Mouse (Mus musculus) small intestine, adult 10 weeks (tissue): ENCODE results near the gene Eri2. TPM values are rescaled to one million over a fixed set of nuclear protein-coding genes. Genes with fewer than 3 reads are reported as not detected.

Experiments used
- polyA plus RNA-seq: library from polyadenylated mRNA; stranded (reverse); fragments of 350-450 nt; fragmentation: Illumina TruSeq; extraction: RNeasy Lipid Tissue Mini Kit (QIAGEN cat#74804); gene quantifications from one replicate; pipeline ENCODE4 v1.2.3, GENCODE M21; 2014; ENCODE audit warnings: low replicate concordance

The Eri2 gene
- 14.2 TPM for polyA plus RNA-seq

DNA sequence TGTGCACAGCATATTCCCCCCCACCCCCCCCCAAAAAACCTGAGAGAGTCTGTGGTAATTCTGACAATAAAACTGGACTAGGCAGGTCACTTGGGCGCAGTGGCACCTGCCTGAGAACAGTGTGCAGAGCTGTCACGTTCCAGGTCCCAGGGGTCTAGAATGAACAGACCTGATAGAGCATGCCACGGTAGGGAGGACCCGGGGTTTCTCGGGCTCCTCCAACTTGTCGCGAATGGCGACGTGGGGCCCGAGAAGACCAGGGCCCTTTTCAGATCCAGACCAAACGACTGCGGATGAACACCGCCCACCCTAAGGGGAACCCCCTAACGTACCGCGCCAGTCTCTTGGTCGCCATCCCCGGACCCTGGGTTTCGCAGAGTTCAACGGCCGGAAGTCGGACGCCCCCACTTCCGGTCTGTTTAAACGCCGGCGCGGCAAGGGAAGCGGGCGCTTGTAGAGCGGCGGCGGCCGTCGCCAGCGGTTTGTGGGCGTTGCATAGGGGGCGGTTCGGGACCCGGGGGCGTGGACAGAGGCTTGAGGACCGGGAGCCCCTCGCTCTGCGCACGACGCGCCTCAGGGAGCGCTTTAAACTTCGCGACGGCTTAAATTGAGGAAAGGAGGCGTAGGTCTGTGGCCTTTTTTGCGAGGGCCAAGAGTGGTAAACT is at the start of gene Eri2, which contains the start of gene Rexo5:
TSS of gene Eri2 (minus strand) at position 473 of the 665 bp plus-strand sequence.
TSS of gene Rexo5 (plus strand) at position 421 of the 665 bp plus-strand sequence.

DNA sequence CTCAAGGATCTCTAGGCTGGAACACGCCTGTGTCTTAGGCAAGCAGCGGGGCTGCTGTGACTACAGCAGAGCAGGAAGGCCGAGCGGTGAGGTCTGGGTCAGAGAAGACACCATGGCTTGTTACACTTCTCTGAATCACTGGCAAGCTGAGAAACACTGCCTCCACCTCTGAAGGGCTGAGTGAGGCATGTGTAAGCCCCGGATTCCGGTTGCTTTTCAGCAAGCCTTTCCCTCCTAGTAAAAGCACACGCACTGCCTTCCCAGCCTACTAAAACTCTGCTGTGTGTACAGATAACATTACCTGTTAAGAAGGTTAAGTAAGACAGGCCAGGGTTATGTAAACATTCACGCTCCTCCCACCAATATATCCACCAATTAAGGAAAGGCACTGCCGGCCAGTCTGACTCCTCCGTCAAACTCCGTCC is 33.3 kb downstream of the Eri2 start, which contains the start of gene Acsm3:
TSS of gene Acsm3 (plus strand) at position 397 of the 425 bp plus-strand sequence.

DNA sequence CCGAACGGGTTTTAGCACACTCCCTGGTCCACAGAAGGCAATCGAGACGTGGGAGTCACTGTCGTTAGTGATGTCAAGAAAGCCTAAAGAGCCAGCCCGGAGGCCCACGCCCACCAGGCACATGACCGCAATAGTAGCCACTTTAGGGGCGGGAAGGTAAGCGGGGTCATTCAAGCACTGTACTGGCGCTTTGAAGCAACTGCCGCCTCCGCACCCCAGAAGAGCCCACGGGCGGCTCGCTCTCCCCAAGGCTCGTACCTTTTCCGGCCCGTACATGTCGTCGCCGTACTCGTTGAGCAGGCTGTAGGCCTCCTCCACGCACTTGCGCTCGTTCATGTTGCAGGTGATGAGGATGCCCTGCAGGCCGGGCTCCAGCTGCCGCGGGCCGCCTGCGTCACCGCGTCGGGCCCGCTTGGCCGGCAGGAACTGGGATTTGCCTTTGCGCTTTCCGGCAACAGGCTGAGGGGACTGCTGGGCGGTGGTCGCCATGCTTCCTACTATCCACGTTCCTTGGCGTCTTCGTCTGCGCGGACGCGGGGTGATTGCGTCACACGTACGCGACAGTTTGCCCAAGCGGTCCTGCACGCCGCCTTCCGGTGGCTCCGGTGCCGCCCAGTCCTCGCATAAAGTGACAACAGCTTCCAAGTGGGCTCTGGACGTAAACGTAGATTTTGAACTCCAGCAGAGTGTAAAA is 73.5 kb downstream of the Eri2 start, which contains the start of gene Thumpd1:
TSS of gene Thumpd1 (minus strand) at position 546 of the 694 bp plus-strand sequence.

Other genes starting within 250 kb of the Eri2 start
- 0.11 TPM for gene Acsm2, start 239.7 kb downstream of the Eri2 start, polyA plus RNA-seq
- not detected for gene Acsm1, start 187.0 kb downstream of the Eri2 start, polyA plus RNA-seq
- gene Acsm4, start 104.0 kb downstream of the Eri2 start, polyA plus RNA-seq = not detected
- gene Thumpd1, start 73.3 kb downstream of the Eri2 start, polyA plus RNA-seq = 32.3 TPM
- gene Acsm3, start 33.1 kb downstream of the Eri2 start, polyA plus RNA-seq = 18.5 TPM
- gene Rexo5, start 52 bp downstream of the Eri2 start, polyA plus RNA-seq = 13.2 TPM
- 12.7 TPM for gene Lyrm1, start 101.8 kb upstream of the Eri2 start, polyA plus RNA-seq
- gene Dcun1d3, start 102.2 kb upstream of the Eri2 start, polyA plus RNA-seq = 10.8 TPM